ENCODE assay signal across 7 mouse cellular contexts in genomic region chr3:95905940-95906492, GRCm38 (mm10). TPM values are rescaled to one million over a fixed set of nuclear protein-coding genes. Genes with fewer than 3 reads are reported as not detected.
DNase-seq lines count a peak whose midpoint lies in the region; ATAC-seq and TF ChIP-seq lines count a peak whose summit lies in the region.

No protein-coding gene starts in this region.

- no peaks in the 10 kb centered on the region for H3K36me3 ChIP-seq in kidney, adult 2 months (ENCODE audit: control insufficient read depth, insufficient read depth, low read length)
- H3K36me3 ChIP-seq in lung, embryonic 16.5 days (ENCODE audit: control insufficient read depth, insufficient read depth, low read length), result no peaks in the 10 kb centered on the region

- 3% methylated on average over 12 of the region's 12 CpGs for WGBS in bone marrow, adult 2 months
- 2% methylated on average over 12 of the region's 12 CpGs for WGBS in kidney, adult 2 months
- whole genome bisulfite sequencing in lung, embryonic 16.5 days, result 0% methylated on average over 12 of the region's 12 CpGs

- peak; percentile 52 for ATAC-seq in granulocyte monocyte progenitor cell, adult 5-6 weeks (replicated peaks; ENCODE audit: poor library complexity, severe bottlenecking)
- peak; percentile 44; the same call in 1 of the 2 replicates for ATAC-seq in lung, embryonic 16.5 days (ENCODE audit: low read depth)

- no peaks in the 10 kb centered on the region for H3K27me3 ChIP-seq in kidney, adult 2 months (replicated peaks; ENCODE audit: control insufficient read depth, insufficient read depth, low read length)
- peaks cover 7% of the 10 kb centered on the region; the same call in 1 of the 2 replicates for H3K27me3 ChIP-seq in lung, embryonic 16.5 days (ENCODE audit: control insufficient read depth, insufficient read depth, low read depth, low read length)

- no peak for TF ChIP-seq POLR2A in bone marrow, adult 2 months (IDR thresholded peaks at IDR 0.05; ENCODE audit: borderline replicate concordance, control insufficient read depth, low read depth, low read length)
- no peak for TF ChIP-seq POLR2A in kidney, adult 2 months (IDR thresholded peaks at IDR 0.05; ENCODE audit: low read depth, low read length)

- H3K9me3 ChIP-seq in lung, embryonic 16.5 days (ENCODE audit: control insufficient read depth, low read length), result no peaks in the 10 kb centered on the region

- H3K4me2 ChIP-seq in lung, embryonic 16.5 days (ENCODE audit: low read depth, low read length), result peak overlapping the region; percentile 52

- peak overlapping the region; percentile 46; the same call in 1 of the 2 replicates for H3K9ac ChIP-seq in lung, embryonic 16.5 days (ENCODE audit: low read length)

- peak; percentile 57 for TF ChIP-seq CTCF in bone marrow, adult 2 months (IDR thresholded peaks at IDR 0.05; ENCODE audit: control insufficient read depth, insufficient read depth, low read length)
- peak; percentile 69 for TF ChIP-seq CTCF in kidney, adult 2 months (conservative IDR thresholded peaks at IDR 0.05; ENCODE audit: insufficient read depth, insufficient read length, low read depth, low read length)

- DNase-seq in urinary bladder, postnatal 25 days (ENCODE audit: low spot score), result peak; percentile 49
- no peak for DNase-seq in urinary bladder, adult 18-20 months (ENCODE audit: low spot score in 2 of 2)
- DNase-seq in kidney, adult 2 months, result peak; percentile 71
- DNase-seq in retina, embryonic 14.5 days (ENCODE audit: low spot score), result peak; percentile 83

- H3K27ac ChIP-seq in bone marrow, adult 2 months (ENCODE audit: control insufficient read depth, insufficient read depth, low read depth, low read length, poor library complexity), result no peak overlapping the region
- no peak overlapping the region for H3K27ac ChIP-seq in kidney, adult 2 months (ENCODE audit: insufficient read depth, low read depth, low read length)
- no peak overlapping the region for H3K27ac ChIP-seq in lung, embryonic 16.5 days (ENCODE audit: low read length)

- no peak overlapping the region for H3K4me3 ChIP-seq in bone marrow, adult 2 months (replicated peaks; ENCODE audit: control insufficient read depth, low read depth, low read length)
- no peak overlapping the region for H3K4me3 ChIP-seq in kidney, adult 2 months (ENCODE audit: insufficient read depth, low read depth, low read length)
- peak overlapping the region; percentile 27 for H3K4me3 ChIP-seq in lung, embryonic 16.5 days (ENCODE audit: low read length)

- H3K4me1 ChIP-seq in bone marrow, adult 2 months (ENCODE audit: control insufficient read depth, insufficient read depth, low read length), result no peaks in the 10 kb centered on the region
- peaks cover 15% of the 10 kb centered on the region for H3K4me1 ChIP-seq in kidney, adult 2 months (ENCODE audit: control insufficient read depth, insufficient read depth, low read length)
- peaks cover 25% of the 10 kb centered on the region for H3K4me1 ChIP-seq in lung, embryonic 16.5 days (replicated peaks; ENCODE audit: control insufficient read depth, insufficient read depth, low read length)

RNA-seq across cellular contexts. Expression of gene Car14, which starts 1.5 kb away (rescaled TPM):
- polyA plus RNA-seq in bone marrow, adult 2 months (2011; ENCODE audit: insufficient read depth, insufficient read length, low replicate concordance, missing spikeins), result not detected in 2 replicates
- not detected in 2 replicates for total RNA-seq in granulocyte monocyte progenitor cell, adult 5-6 weeks (2014; fragmentation: Nextera tagmentation)
- total RNA-seq in granulocyte monocyte progenitor cell, adult 5-6 weeks (2017), result not detected in 2 replicates
- 206 TPM in 2 replicates for polyA plus RNA-seq in kidney, adult 2 months (2012; rRNA removed)
- 9.2 and 13.0 TPM in 2 replicates for polyA plus RNA-seq in lung, embryonic 16.5 days (2015; fragmentation: Nextera tagmentation; extraction: Ambion mirVana)

RNA-seq across cellular contexts. Expression of gene Aph1a, which starts 12.2 kb away (rescaled TPM):
- polyA plus RNA-seq in bone marrow, adult 2 months (2011; ENCODE audit: insufficient read depth, insufficient read length, low replicate concordance, missing spikeins), result 20.4 and 38.4 TPM in 2 replicates
- total RNA-seq in granulocyte monocyte progenitor cell, adult 5-6 weeks (2014; fragmentation: Nextera tagmentation), result 67.0 and 69.0 TPM in 2 replicates
- 31.8 and 42.8 TPM in 2 replicates for total RNA-seq in granulocyte monocyte progenitor cell, adult 5-6 weeks (2017)
- polyA plus RNA-seq in kidney, adult 2 months (2012; rRNA removed), result 177 and 182 TPM in 2 replicates
- polyA plus RNA-seq in lung, embryonic 16.5 days (2015; fragmentation: Nextera tagmentation; extraction: Ambion mirVana), result 39.1 and 39.4 TPM in 2 replicates

RNA-seq across cellular contexts. Expression of gene BC028528, which starts 14.2 kb away (rescaled TPM):
- 4.6 and 18.9 TPM in 2 replicates for polyA plus RNA-seq in bone marrow, adult 2 months (2011; ENCODE audit: insufficient read depth, insufficient read length, low replicate concordance, missing spikeins)
- 36.7 and 51.1 TPM in 2 replicates for total RNA-seq in granulocyte monocyte progenitor cell, adult 5-6 weeks (2014; fragmentation: Nextera tagmentation)
- 57.2 and 65.2 TPM in 2 replicates for total RNA-seq in granulocyte monocyte progenitor cell, adult 5-6 weeks (2017)
- polyA plus RNA-seq in kidney, adult 2 months (2012; rRNA removed), result 5.7 and 8.1 TPM in 2 replicates
- polyA plus RNA-seq in lung, embryonic 16.5 days (2015; fragmentation: Nextera tagmentation; extraction: Ambion mirVana), result 81.5 and 85.5 TPM in 2 replicates

RNA-seq across cellular contexts. Expression of gene Anp32e, which starts 23.0 kb away (rescaled TPM):
- polyA plus RNA-seq in bone marrow, adult 2 months (2011; ENCODE audit: insufficient read depth, insufficient read length, low replicate concordance, missing spikeins), result 275 and 382 TPM in 2 replicates
- total RNA-seq in granulocyte monocyte progenitor cell, adult 5-6 weeks (2014; fragmentation: Nextera tagmentation), result 159 and 191 TPM in 2 replicates
- 445 and 523 TPM in 2 replicates for total RNA-seq in granulocyte monocyte progenitor cell, adult 5-6 weeks (2017)
- polyA plus RNA-seq in kidney, adult 2 months (2012; rRNA removed), result 13.0 and 18.5 TPM in 2 replicates
- polyA plus RNA-seq in lung, embryonic 16.5 days (2015; fragmentation: Nextera tagmentation; extraction: Ambion mirVana), result 193 and 230 TPM in 2 replicates

RNA-seq across cellular contexts. Expression of gene Ciart, which starts 24.0 kb away (rescaled TPM):
- polyA plus RNA-seq in bone marrow, adult 2 months (2011; ENCODE audit: insufficient read depth, insufficient read length, low replicate concordance, missing spikeins), result 2.5 and 8.7 TPM in 2 replicates
- 2.6 and 4.6 TPM in 2 replicates for total RNA-seq in granulocyte monocyte progenitor cell, adult 5-6 weeks (2014; fragmentation: Nextera tagmentation)
- 0.90 and 4.0 TPM in 2 replicates for total RNA-seq in granulocyte monocyte progenitor cell, adult 5-6 weeks (2017)
- 5.1 and 6.0 TPM in 2 replicates for polyA plus RNA-seq in kidney, adult 2 months (2012; rRNA removed)
- polyA plus RNA-seq in lung, embryonic 16.5 days (2015; fragmentation: Nextera tagmentation; extraction: Ambion mirVana), result 5.1 and 5.6 TPM in 2 replicates

Comparison
In these comparisons a context has a peak if more than half of its experiments do, and no peak if none do; other contexts are left out.
1. DNase-seq: peak in urinary bladder, postnatal 25 days (single experiment), kidney, adult 2 months (single experiment) and retina, embryonic 14.5 days (single experiment); none in urinary bladder, adult 18-20 months (0 of 2).
2. RNA of gene Car14, which starts 1.5 kb away (polyA plus RNA-seq): 206 TPM in kidney, adult 2 months; 9.2 to 13.0 TPM in lung, embryonic 16.5 days and not detected in bone marrow, adult 2 months; every median in the first group is over 10 times any median in the second.